Mouse (Mus musculus) limb, embryonic 14.5 days (tissue): ENCODE measurements around the gene Adk. TPM values are rescaled to one million over a fixed set of nuclear protein-coding genes. Genes with fewer than 3 reads are reported as not detected.

Experiments used
- ATAC-seq: fragments of 200-750 bp; cut with Nextera tagmentation; 2 replicates; pipeline ENCODE4 v1.8.0; 2017; ENCODE audit warnings: low read depth, moderate number of reproducible peaks, moderate TSS enrichment; ENCODE audit not compliant: low FRiP score
- DNase-seq: peaks from one replicate; pipeline ENCODE4 v3.0.0-alpha.2; 2015; ENCODE audit warnings: low spot score
- H3K27ac ChIP-seq: fragments of 300-500 bp; sonication (generic); replicated peaks from 2 replicates; pipeline ENCODE4 v1.5.1; 2014; ENCODE audit warnings: low read depth, mild to moderate bottlenecking, low read length, moderate library complexity, mixed read lengths
- H3K27me3 ChIP-seq: fragments of 300-500 bp; sonication (generic); 2 replicates; pipeline ENCODE4 v1.6.1; 2014; ENCODE audit warnings: low read length, mixed read lengths; ENCODE audit not compliant: control insufficient read depth, insufficient read depth
- H3K36me3 ChIP-seq: fragments of 300-500 bp; sonication (generic); 2 replicates; pipeline ENCODE4 v1.6.1; 2014; ENCODE audit warnings: mild to moderate bottlenecking, low read length, moderate library complexity, mixed read lengths; ENCODE audit not compliant: control insufficient read depth, insufficient read depth
- H3K4me1 ChIP-seq: fragments of 300-500 bp; sonication (generic); 2 replicates; pipeline ENCODE4 v1.6.1; 2014; ENCODE audit warnings: antibody characterized with exemption, low read length, mixed read lengths; ENCODE audit not compliant: control insufficient read depth, insufficient read depth
- H3K4me2 ChIP-seq: fragments of 300-500 bp; sonication (generic); replicated peaks from 2 replicates; pipeline ENCODE4 v1.6.1; 2014; ENCODE audit warnings: low read depth, mild to moderate bottlenecking, low read length, moderate library complexity; ENCODE audit not compliant: severe bottlenecking
- H3K4me3 ChIP-seq: fragments of 300-500 bp; sonication (generic); replicated peaks from 2 replicates; pipeline ENCODE4 v1.5.1; 2014; ENCODE audit warnings: low read length
- H3K9ac ChIP-seq: fragments of 300-500 bp; sonication (generic); 2 replicates; pipeline ENCODE4 v1.6.1; 2014; ENCODE audit warnings: mild to moderate bottlenecking, low read depth, low read length, moderate library complexity; ENCODE audit not compliant: severe bottlenecking
- H3K9me3 ChIP-seq: fragments of 300-500 bp; sonication (generic); 2 replicates; pipeline ENCODE4 v1.6.1; 2016; ENCODE audit warnings: low read length; ENCODE audit not compliant: control insufficient read depth
- POLR2A ChIP-seq: fragments of 200-500 bp; IDR thresholded peaks from 2 replicates; pipeline ENCODE4 v1.8.0; 2012; ENCODE audit warnings: inconsistent platforms, mild to moderate bottlenecking, moderate library complexity, borderline replicate concordance; ENCODE audit not compliant: insufficient read depth, insufficient read length; ENCODE audit errors: extremely low read depth
- WGBS: fragments of 180-500 bp; shearing (Covaris S2); extraction: QIAGEN DNeasy Blood & Tissue Kit; methylation state at CpG from one replicate; pipeline ENCODE4 v1.1.7; 2014; 5-methylcytosine and 5-hydroxymethylcytosine counted together
- polyA plus RNA-seq, 2 experiments: library from polyadenylated mRNA; depleted of rRNA in 1 of 2; stranded (reverse) in 1 of 2; unstranded in 1 of 2; fragments of >200 nt; fragmentation: Nextera tagmentation in 1 of 2; extraction: Ambion mirVana in 1 of 2; gene quantifications; 2 replicates each; pipeline versions ENCODE4 v1.2.1 to v1.2.3; 2012 to 2014

Adk gene
- polyA plus RNA-seq, 2 experiments = 55.6 to 140 TPM

GRCm38 (mm10) chr14:21075751-21076500 is 23.6 kb downstream of the Adk start:
- Histone ChIP-seq H3K27me3 (no peaks in the 10 kb centered on the region), H3K9ac (peak overlapping the region; percentile 73)
- under 1% methylated on average over 34 of the region's 59 CpGs for WGBS

GRCm38 (mm10) chr14:21076501-21077194 is 24.3 kb downstream of the Adk start:
- H3K4me2 ChIP-seq = peak overlapping the region; percentile 69
- DNase-seq = no peak
- TF ChIP-seq POLR2A = no peak
- H3K36me3 ChIP-seq = no peaks in the 10 kb centered on the region
- H3K27me3 ChIP-seq = no peaks in the 10 kb centered on the region
- peak overlapping the region; percentile 87; the same call in 1 of the 2 replicates for H3K27ac ChIP-seq
- peak overlapping the region; percentile 73 for H3K9ac ChIP-seq
- H3K9me3 ChIP-seq = no peaks in the 10 kb centered on the region
- H3K4me3 ChIP-seq = peak overlapping the region; percentile 64
- no peak for ATAC-seq
- peaks cover 16% of the 10 kb centered on the region; the same call in 1 of the 2 replicates for H3K4me1 ChIP-seq
- WGBS = 32% methylated on average over 7 of the region's 7 CpGs

More at GRCm38 (mm10) chr14:21075751-21076500, 23.6 kb downstream of the Adk start:
- H3K36me3 ChIP-seq = no peaks in the 10 kb centered on the region
- peaks cover 16% of the 10 kb centered on the region; the same call in 1 of the 2 replicates for H3K4me1 ChIP-seq
- DNase-seq (peak; percentile 90), ATAC-seq (peak; percentile 98)
- peak overlapping the region; percentile 69 for H3K4me2 ChIP-seq
- peak overlapping the region; percentile 87 for H3K27ac ChIP-seq
- peak overlapping the region; percentile 64 for H3K4me3 ChIP-seq
- H3K9me3 ChIP-seq = no peaks in the 10 kb centered on the region
- TF ChIP-seq POLR2A = 0 out of 2 replicates have a peak, but pooled peaks have one; percentile 59

- Histone ChIP-seq H3K27ac (no peak overlapping the region), H3K4me3 (no peak overlapping the region), H3K9me3 (no peaks in the 10 kb centered on the region), H3K9ac (no peak overlapping the region), H3K27me3 (no peaks in the 10 kb centered on the region), H3K4me2 (no peak overlapping the region), H3K36me3 (no peaks in the 10 kb centered on the region), H3K4me1 (peaks cover 16% of the 10 kb centered on the region; the same call in 1 of the 2 replicates)
- TF ChIP-seq POLR2A = no peak
- 81% methylated on average over 4 of the region's 4 CpGs for WGBS
- DNase-seq (no peak), ATAC-seq (no peak)
These were observed 25.6 kb downstream of the Adk start for GRCm38 (mm10) chr14:21077939-21078338.

- no peak for TF ChIP-seq POLR2A
- no peaks in the 10 kb centered on the region for H3K27me3 ChIP-seq
- H3K9me3 ChIP-seq = no peaks in the 10 kb centered on the region
- H3K9ac ChIP-seq = no peak overlapping the region
- H3K27ac ChIP-seq = no peak overlapping the region
- no peaks in the 10 kb centered on the region for H3K36me3 ChIP-seq
- DNase-seq (no peak), ATAC-seq (no peak)
- H3K4me1 ChIP-seq = peaks cover 16% of the 10 kb centered on the region; the same call in 1 of the 2 replicates
- no peak overlapping the region for H3K4me2 ChIP-seq
- H3K4me3 ChIP-seq = no peak overlapping the region
These were observed 26.1 kb downstream of the Adk start for GRCm38 (mm10) chr14:21078511-21078910.

- Histone ChIP-seq H3K9me3 (no peaks in the 10 kb centered on the region), H3K27me3 (no peaks in the 10 kb centered on the region), H3K27ac (no peak overlapping the region), H3K4me3 (no peak overlapping the region), H3K9ac (no peak overlapping the region), H3K4me1 (peaks cover 24% of the 10 kb centered on the region), H3K36me3 (no peaks in the 10 kb centered on the region), H3K4me2 (no peak overlapping the region)
- 50% methylated on average over 1 of the region's 1 CpGs for WGBS
- DNase-seq (no peak), ATAC-seq (no peak)
- no peak for TF ChIP-seq POLR2A
These were observed 30.4 kb downstream of the Adk start for GRCm38 (mm10) chr14:21082823-21083222.
